Mouse (Mus musculus) liver, embryonic 15.5 days (tissue): Measurements from ENCODE around the gene Klhl20. TPM values are rescaled to one million over a fixed set of nuclear protein-coding genes. Genes with fewer than 3 reads are reported as not detected.

Experiments
- polyA plus RNA-seq: library from polyadenylated mRNA; unstranded; fragments of >200 nt; fragmentation: Nextera tagmentation; extraction: Ambion mirVana; gene quantifications from 2 replicates; pipeline ENCODE4 v1.2.1, GENCODE M21; 2015

Klhl20 gene
- polyA plus RNA-seq, 1 experiment from 2014 or later = 4.5 TPM

Other genes with a start within 250 kb of the Klhl20 start
- 3.9 and 4.8 TPM in 2 replicates for gene Rc3h1, start 225.1 kb downstream of the Klhl20 start, polyA plus RNA-seq
- 916 and 1,075 TPM in 2 replicates for gene Serpinc1, start 152.9 kb downstream of the Klhl20 start, polyA plus RNA-seq
- 1.3 and 2.0 TPM in 2 replicates for gene Zbtb37, start 96.7 kb downstream of the Klhl20 start, polyA plus RNA-seq
- 29.9 and 30.5 TPM in 2 replicates for gene Dars2, start 60.9 kb downstream of the Klhl20 start, polyA plus RNA-seq
- gene Cenpl, start 60.8 kb downstream of the Klhl20 start, polyA plus RNA-seq = 38.0 and 39.3 TPM in 2 replicates
- 0.02 and 0.09 TPM in 2 replicates for gene Ankrd45, start 11.2 kb upstream of the Klhl20 start, polyA plus RNA-seq
- not detected in 2 replicates for gene Tex50, start 27.8 kb upstream of the Klhl20 start, polyA plus RNA-seq
- gene Prdx6, start 119.7 kb upstream of the Klhl20 start, polyA plus RNA-seq = 354 and 355 TPM in 2 replicates